Mouse (Mus musculus) brain, embryonic 18.5 days (tissue): Measurements from ENCODE around the gene Krtap31-1.
"Not testable (repeated sequence)": the region's sequence is repeated elsewhere in the genome, so short reads cannot be mapped to it uniquely, and the experiment has no call there.

Experiments used
- DNase-seq: peaks from one replicate; pipeline ENCODE4 v3.0.0-alpha.2; 2012; ENCODE audit warnings: low read depth, low spot score

Gene Krtap31-1

DNA sequence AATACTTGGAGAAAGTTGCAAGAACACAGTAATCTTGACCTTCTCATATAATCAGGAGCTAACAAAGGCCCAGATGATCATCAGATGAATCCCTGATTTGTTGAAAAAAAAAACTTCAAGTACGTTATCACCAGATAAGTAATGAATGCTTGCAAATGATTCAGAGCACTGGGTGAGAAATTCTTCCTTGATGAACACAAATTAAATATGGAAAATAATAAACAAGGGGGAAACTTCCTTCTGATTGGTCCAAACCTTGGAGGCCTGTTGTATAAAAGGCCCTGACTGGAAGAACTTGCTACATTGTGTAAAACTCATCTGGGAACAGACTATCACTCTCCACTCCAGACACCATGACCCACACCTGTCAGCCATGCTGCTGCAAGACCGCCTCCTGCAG is at the start of gene Krtap31-1:
Krtap31-1 (plus strand) TSS at position 301 of the 400 bp plus-strand sequence.
- DNase-seq = no peak

DNA sequence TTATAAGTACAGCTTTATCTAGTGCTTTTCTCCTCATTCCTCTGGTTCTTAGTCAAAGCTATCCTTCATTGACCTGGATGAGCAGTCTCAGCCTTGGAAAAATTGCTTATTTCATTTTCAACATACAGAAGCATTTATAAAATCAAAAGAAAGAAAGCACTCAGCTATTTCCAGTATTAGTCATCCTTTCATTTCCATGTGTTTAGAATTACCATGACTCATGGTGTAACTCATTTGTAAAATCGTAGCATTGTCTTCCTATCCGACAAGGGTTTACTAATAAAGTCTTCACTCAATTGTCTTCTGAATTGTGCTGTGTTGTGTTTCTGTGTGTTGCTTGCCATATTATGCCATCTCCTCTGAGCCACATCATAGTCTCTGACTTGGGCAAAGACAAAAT is 49.0 kb upstream of the Krtap31-1 start:
- DNase-seq = no peak

- DNase-seq = not testable (repeated sequence)
Measured at GRCm38 (mm10) chr11:99864176-99864575, 43.5 kb upstream of the Krtap31-1 start, which contains the start of gene Gm11559. Gene Gm11559 (plus strand): TSS chr11:99864476.

GRCm38 (mm10) chr11:99873089-99873488 is 34.6 kb upstream of the Krtap31-1 start, which contains the start of gene Krtap9-1:
Gene Krtap9-1 (plus strand): TSS chr11:99873389.
- not testable (repeated sequence) for DNase-seq

GRCm38 (mm10) chr11:99878887-99879286 is 28.8 kb upstream of the Krtap31-1 start, which contains the start of gene Gm11567:
Gene Gm11567 (plus strand): TSS chr11:99879187.
- DNase-seq = not testable (repeated sequence)

GRCm38 (mm10) chr11:99914451-99914850 is 6.7 kb downstream of the Krtap31-1 start, which contains the start of gene Gm11565:
Gene Gm11565 (plus strand): TSS chr11:99914751.
- DNase-seq = no peak

DNA sequence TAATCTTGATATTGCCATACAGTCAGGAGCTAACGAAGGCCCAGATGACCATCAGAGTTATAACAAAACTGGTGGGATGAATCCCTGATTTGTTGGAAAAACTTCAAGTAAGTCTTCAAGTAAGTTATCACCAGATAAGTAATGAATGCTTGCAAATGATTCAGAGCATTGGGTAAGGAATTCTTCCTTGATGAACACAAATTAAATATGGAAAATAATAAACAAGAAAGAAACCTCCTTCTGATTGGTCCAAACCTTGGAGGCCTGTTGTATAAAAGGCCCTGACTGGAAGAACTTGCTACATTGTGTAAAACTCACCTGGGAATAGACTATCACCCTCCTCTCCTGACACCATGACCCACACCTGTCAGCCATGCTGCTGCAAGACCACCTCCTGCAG is 28.3 kb downstream of the Krtap31-1 start, which contains the start of gene Krtap31-2:
Krtap31-2 (plus strand) TSS at position 301 of the 400 bp plus-strand sequence.
- no peak for DNase-seq

- DNase-seq = no peak
Measured at GRCm38 (mm10) chr11:99937751-99938264, 30.1 kb downstream of the Krtap31-1 start.

DNA sequence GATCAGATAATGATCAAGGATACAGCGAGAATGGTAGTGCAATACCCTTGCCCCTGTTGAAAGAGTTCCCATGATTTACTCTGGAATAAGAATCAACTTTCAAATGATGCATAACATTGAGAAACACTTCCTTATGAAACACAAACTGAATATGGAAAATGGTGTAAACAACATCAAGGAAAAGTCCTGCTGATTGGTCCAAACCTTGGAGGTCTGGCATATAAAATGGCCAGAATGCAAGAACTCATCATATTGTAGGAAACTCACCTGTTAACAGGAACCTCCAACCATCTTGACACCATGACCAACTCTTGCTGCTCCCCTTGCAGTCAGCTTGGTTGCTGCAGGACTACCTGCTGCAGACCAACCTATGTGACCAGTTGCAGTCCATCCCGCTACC is 40.5 kb downstream of the Krtap31-1 start, which contains the start of gene Krtap9-5:
Krtap9-5 (plus strand) TSS at position 301 of the 400 bp plus-strand sequence.
- no peak for DNase-seq
